Mouse (Mus musculus) intestine, postnatal 0 days (tissue): Measurements from ENCODE around the gene Gm17304. TPM values are rescaled to one million over a fixed set of nuclear protein-coding genes. Genes with fewer than 3 reads are reported as not detected.

Source experiments
- ATAC-seq: fragments of 200-750 bp; cut with Nextera tagmentation; 2 replicates; pipeline ENCODE4 v1.8.0; 2017; ENCODE audit warnings: mild to moderate bottlenecking, moderate TSS enrichment, moderate library complexity
- H3K27ac ChIP-seq: fragments of 300-500 bp; sonication (generic); 2 replicates; pipeline ENCODE4 v1.5.1; 2014; ENCODE audit warnings: mild to moderate bottlenecking, low read depth, low read length, moderate library complexity
- H3K27me3 ChIP-seq: fragments of 300-500 bp; sonication (generic); replicated peaks from 2 replicates; pipeline ENCODE4 v1.6.1; 2014; ENCODE audit warnings: low read length, mixed read lengths; ENCODE audit not compliant: control insufficient read depth, insufficient read depth
- H3K36me3 ChIP-seq: fragments of 300-500 bp; sonication (generic); 2 replicates; pipeline ENCODE4 v1.6.1; 2014; ENCODE audit warnings: mild to moderate bottlenecking, moderate library complexity; ENCODE audit not compliant: control insufficient read depth, insufficient read depth
- H3K4me1 ChIP-seq: fragments of 300-500 bp; sonication (generic); replicated peaks from 2 replicates; pipeline ENCODE4 v1.6.1; 2014; ENCODE audit warnings: antibody characterized with exemption, low read length, mixed read lengths; ENCODE audit not compliant: control insufficient read depth, insufficient read depth
- H3K4me2 ChIP-seq: fragments of 300-500 bp; sonication (generic); replicated peaks from 2 replicates; pipeline ENCODE4 v1.6.1; 2014; ENCODE audit warnings: low read depth, mild to moderate bottlenecking, moderate library complexity
- H3K4me3 ChIP-seq: fragments of 300-500 bp; sonication (generic); 2 replicates; pipeline ENCODE4 v1.5.1; 2014; ENCODE audit warnings: low read depth, low read length
- H3K9ac ChIP-seq: fragments of 300-500 bp; sonication (generic); 2 replicates; pipeline ENCODE4 v1.6.1; 2014; ENCODE audit warnings: mild to moderate bottlenecking, low read depth, low read length
- H3K9me3 ChIP-seq: fragments of 300-500 bp; sonication (generic); 2 replicates; pipeline ENCODE4 v1.6.1; 2016; ENCODE audit warnings: mixed run types; ENCODE audit not compliant: control insufficient read depth
- CTCF ChIP-seq: sonication (generic); IDR thresholded peaks from 2 replicates; pipeline ENCODE4 v1.5.1; 2016; ENCODE audit warnings: low read depth, mild to moderate bottlenecking, control low read depth, antibody characterized with exemption, moderate library complexity
- whole genome bisulfite sequencing: fragments of 180-500 bp; shearing (Covaris S2); extraction: QIAGEN DNeasy Blood & Tissue Kit; methylation state at CpG from one replicate; pipeline ENCODE4 v1.1.7; 2014; 5-methylcytosine and 5-hydroxymethylcytosine counted together
- polyA plus RNA-seq: library from polyadenylated mRNA; unstranded; fragments of >200 nt; fragmentation: Nextera tagmentation; extraction: Ambion mirVana; gene quantifications from 2 replicates; pipeline ENCODE4 v1.2.1, GENCODE M21; 2015

The Gm17304 gene
- polyA plus RNA-seq, 1 experiment from 2014 or later: not detected

GRCm38 (mm10) chr5:106575098-106575497 is 33.8 kb upstream of the Gm17304 start:
- Histone ChIP-seq H3K36me3 (no peaks in the 10 kb centered on the region), H3K9ac (no peak overlapping the region), H3K4me3 (peak overlapping the region; percentile 63), H3K4me1 (peaks cover 5% of the 10 kb centered on the region; the same call in 1 of the 2 replicates), H3K9me3 (peaks cover 5% of the 10 kb centered on the region; the same call in 1 of the 2 replicates), H3K27me3 (peaks cover 37% of the 10 kb centered on the region), H3K27ac (no peak overlapping the region), H3K4me2 (peak overlapping the region; percentile 100; the same call in 1 of the 2 replicates)
- no peak for ATAC-seq
- WGBS: 35% methylated on average over 4 of the region's 4 CpGs
- TF ChIP-seq CTCF: no peak

GRCm38 (mm10) chr5:106577237-106577888 is 31.5 kb upstream of the Gm17304 start:
- Histone ChIP-seq H3K4me3 (no peak overlapping the region), H3K9ac (no peak overlapping the region), H3K36me3 (no peaks in the 10 kb centered on the region), H3K27ac (no peak overlapping the region), H3K27me3 (peaks cover 31% of the 10 kb centered on the region), H3K4me2 (no peak overlapping the region), H3K4me1 (peaks cover 5% of the 10 kb centered on the region; the same call in 1 of the 2 replicates), H3K9me3 (no peaks in the 10 kb centered on the region)
- WGBS: 79% methylated on average over 9 of the region's 9 CpGs
- TF ChIP-seq CTCF: no peak
- no peak for ATAC-seq

DNA sequence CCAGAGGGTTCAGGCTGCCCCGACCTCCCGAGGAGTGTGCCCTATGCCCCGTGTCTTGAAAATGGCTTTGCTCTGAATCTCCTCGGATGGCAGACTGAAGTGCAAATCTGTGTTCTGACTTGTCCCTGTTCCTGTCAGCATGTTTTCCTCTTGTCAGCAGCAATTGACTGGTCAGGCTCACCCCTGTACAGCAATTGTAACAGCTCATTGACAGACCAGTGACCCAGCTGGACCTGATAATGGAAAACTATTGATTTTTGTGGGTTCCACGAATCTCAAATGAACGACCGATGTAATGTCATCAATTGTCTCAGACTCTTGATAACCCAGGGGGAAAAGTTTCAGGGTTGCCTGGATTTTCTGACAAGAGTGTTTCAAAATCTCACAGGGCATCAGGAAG is 28.0 kb upstream of the Gm17304 start:
- no peak overlapping the region for H3K4me3 ChIP-seq
- TF ChIP-seq CTCF: no peak
- no peak overlapping the region for H3K9ac ChIP-seq
- H3K9me3 ChIP-seq: no peaks in the 10 kb centered on the region
- peaks cover 3% of the 10 kb centered on the region; the same call in 1 of the 2 replicates for H3K27me3 ChIP-seq
- ATAC-seq: no peak
- no peaks in the 10 kb centered on the region for H3K4me1 ChIP-seq
- no peak overlapping the region for H3K27ac ChIP-seq
- H3K4me2 ChIP-seq: no peak overlapping the region
- 76% methylated on average over 7 of the region's 7 CpGs for WGBS
- H3K36me3 ChIP-seq: no peaks in the 10 kb centered on the region

DNA sequence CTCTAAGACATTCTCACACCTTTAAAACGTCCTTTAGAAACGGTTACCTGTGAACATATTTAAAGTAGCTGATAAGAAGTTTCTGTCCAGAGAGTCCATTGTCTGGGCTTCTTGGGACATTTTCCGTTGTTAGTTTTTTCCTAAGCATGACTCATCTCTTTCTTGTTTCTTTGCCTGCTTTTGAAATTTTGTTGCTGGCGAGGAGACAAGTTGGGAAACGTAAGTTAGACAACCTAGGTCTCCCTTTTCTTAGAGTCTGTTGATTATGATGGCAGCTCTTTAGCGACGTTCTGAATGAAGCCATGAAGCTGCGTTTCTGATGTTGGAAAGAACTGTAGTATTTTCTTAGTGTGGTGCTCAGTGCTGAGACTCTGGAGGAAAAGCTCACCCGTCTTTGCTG is 19.9 kb upstream of the Gm17304 start:
- Histone ChIP-seq H3K4me2 (no peak overlapping the region), H3K4me1 (no peaks in the 10 kb centered on the region), H3K9ac (no peak overlapping the region), H3K27me3 (no peaks in the 10 kb centered on the region), H3K4me3 (no peak overlapping the region), H3K36me3 (no peaks in the 10 kb centered on the region; the same call in 1 of the 2 replicates), H3K9me3 (no peaks in the 10 kb centered on the region), H3K27ac (no peak overlapping the region)
- no peak for ATAC-seq
- 93% methylated on average over 9 of the region's 9 CpGs for WGBS
- TF ChIP-seq CTCF: no peak

GRCm38 (mm10) chr5:106589670-106590069 is 19.2 kb upstream of the Gm17304 start:
- no peak for TF ChIP-seq CTCF
- Histone ChIP-seq H3K36me3 (no peaks in the 10 kb centered on the region; the same call in 1 of the 2 replicates), H3K4me3 (no peak overlapping the region), H3K9ac (no peak overlapping the region), H3K9me3 (no peaks in the 10 kb centered on the region), H3K4me2 (no peak overlapping the region), H3K4me1 (no peaks in the 10 kb centered on the region), H3K27ac (no peak overlapping the region), H3K27me3 (no peaks in the 10 kb centered on the region)
- no peak for ATAC-seq
- WGBS: 89% methylated on average over 11 of the region's 11 CpGs

- Histone ChIP-seq H3K9ac (no peak overlapping the region), H3K9me3 (no peaks in the 10 kb centered on the region), H3K4me2 (no peak overlapping the region), H3K27ac (no peak overlapping the region), H3K36me3 (peaks cover 1% of the 10 kb centered on the region), H3K4me1 (no peaks in the 10 kb centered on the region), H3K27me3 (no peaks in the 10 kb centered on the region), H3K4me3 (no peak overlapping the region)
- no peak for TF ChIP-seq CTCF
- ATAC-seq: no peak
- WGBS: 93% methylated on average over 5 of the region's 5 CpGs
These were observed 18.2 kb upstream of the Gm17304 start for GRCm38 (mm10) chr5:106590686-106591085.

DNA sequence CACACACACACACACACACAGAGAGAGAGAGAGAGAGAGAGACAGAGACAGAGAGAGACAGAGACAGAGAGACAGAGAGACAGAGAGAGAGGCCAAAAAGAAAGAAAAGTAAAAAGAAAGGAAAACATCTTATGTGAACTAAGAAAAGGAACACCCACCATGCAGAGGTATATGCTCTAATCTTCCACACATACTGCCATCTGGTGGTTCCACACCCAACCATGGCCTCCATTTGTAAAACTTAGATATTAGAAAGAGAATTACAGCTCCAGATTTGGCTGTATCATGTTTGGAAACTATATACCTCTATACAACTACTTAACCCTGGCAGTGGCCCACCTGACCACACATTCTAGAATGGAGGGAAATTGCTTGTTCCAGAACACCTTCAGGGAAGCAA is 14.5 kb upstream of the Gm17304 start:
- no peak overlapping the region for H3K9ac ChIP-seq
- no peak overlapping the region for H3K4me2 ChIP-seq
- no peak for ATAC-seq
- no peaks in the 10 kb centered on the region for H3K9me3 ChIP-seq
- H3K4me3 ChIP-seq: no peak overlapping the region
- peak; percentile 36 for TF ChIP-seq CTCF
- no peaks in the 10 kb centered on the region for H3K27me3 ChIP-seq
- no peak overlapping the region for H3K27ac ChIP-seq
- no peaks in the 10 kb centered on the region for H3K4me1 ChIP-seq
- peaks cover 4% of the 10 kb centered on the region for H3K36me3 ChIP-seq
